Mouse (Mus musculus) gastrocnemius, postnatal 36 days (tissue): ENCODE results near the gene Prrx2. TPM values are rescaled to one million over a fixed set of nuclear protein-coding genes. Genes with fewer than 3 reads are reported as not detected.

Experiments used
- DNase-seq, 2 experiments: peaks; one replicate each; pipeline ENCODE4 v3.0.0; 2022
- intact Hi-C: fragments of 180-260 bp; cut with DNase I; formaldehyde crosslinking; loops from one replicate; pipeline ENCODE4 v1.15.1; 2025
- total RNA-seq, 2 experiments: library from RNA; stranded (reverse); gene quantifications; 2 replicates each; pipeline ENCODE4 v1.2.3; 2021

The Prrx2 gene
- total RNA-seq, 2 experiments from 2014 or later = 1.9 to 2.4 TPM

DNA sequence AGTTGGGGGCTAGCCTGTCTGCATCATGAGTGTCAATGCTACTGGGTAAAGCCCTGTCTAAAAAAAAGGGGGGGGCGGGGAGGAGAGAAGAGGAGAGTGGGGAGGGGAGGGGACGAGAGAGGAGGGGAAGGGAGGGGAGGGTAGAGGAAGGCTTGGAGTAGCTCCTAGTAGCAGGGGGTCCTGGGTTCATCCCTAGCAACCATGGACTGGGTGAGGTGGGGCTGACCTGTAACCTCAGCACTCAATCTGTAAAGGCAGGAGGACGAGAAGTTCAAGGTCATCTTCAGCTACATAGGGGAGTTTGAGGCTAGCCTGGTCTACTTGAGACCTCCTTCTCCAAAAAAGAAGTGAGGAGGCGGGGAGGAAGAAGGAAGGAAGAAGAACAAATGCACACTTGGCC lies 27.3 kb downstream of the Prrx2 start:
- intact Hi-C loops = no loop called here
- no peak for DNase-seq

DNA sequence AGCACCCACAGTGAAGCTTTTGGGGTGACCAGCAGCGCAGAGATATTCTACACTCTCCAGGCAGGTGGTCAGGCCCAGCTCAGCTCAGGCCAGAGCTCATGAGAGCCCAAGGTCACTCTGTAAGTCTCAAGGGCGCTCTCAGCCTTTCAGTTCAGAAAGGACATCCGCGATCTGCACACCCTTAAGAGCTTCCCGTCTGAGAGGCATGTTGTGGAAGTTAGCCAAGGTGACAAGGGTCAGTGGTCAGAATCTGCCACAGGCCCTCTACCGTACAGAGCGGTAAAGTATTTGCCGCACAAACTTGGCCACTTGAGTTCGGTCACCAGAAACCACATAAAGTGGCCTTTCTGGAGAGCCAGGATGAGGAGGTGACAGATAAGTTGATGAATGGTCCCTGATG lies 28.8 kb downstream of the Prrx2 start:
- no peak for DNase-seq
- intact Hi-C loops = no loop called here

DNA sequence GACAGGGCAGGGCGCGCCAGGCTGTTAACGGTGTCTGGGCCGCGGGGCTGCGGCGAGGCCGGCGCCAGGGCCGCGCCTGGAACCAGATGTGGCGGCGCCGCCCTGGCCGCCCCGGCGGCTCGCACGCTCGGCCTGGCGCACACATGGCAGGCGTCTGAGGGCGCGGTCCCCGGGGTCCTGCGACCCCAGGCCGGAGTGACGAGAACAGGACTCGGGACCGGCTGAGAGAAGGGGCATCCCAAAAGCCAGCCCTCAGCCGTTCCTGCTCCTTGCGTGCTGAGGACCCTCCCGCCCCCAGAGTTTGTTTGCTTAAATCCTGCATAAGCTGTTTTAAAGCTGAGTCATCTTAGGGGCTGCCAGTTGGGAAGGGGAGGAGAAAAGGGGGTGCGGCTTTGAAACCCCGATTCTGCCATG lies 30.2 kb downstream of the Prrx2 start:
- intact Hi-C loops = no loop called here
- peak in 1 of 2 experiments; percentile 39 for DNase-seq

- intact Hi-C loops = no loop called here
- DNase-seq = no peak
Measured at GRCm38 (mm10) chr2:30865426-30865825, 30.7 kb downstream of the Prrx2 start.

DNA sequence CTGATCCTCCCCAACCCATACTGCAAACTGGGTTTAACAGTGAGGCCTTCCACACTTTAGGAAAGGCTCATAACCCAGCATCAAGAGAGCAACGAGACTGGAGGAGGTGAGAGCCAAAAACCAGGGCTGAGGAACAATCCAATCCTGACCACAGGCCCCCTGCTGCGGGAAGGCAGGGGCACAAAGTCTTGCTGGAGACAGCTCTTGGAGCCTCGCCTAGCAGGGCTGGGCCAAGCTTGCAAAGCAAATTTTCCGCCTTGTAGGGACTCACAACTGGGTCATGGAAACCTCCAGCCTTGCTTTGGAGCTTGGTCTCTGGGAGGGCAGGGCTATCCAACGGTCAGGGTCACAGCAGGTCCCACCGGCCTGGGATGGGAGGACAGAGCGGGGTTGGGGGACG lies 36.1 kb downstream of the Prrx2 start:
- peak; percentile 52 to 53 for DNase-seq
- intact Hi-C loops = no loop called here

GRCm38 (mm10) chr2:30872669-30873068 lies 37.9 kb downstream of the Prrx2 start:
- DNase-seq = no peak
- intact Hi-C loops = no loop called here

GRCm38 (mm10) chr2:30874445-30874844 lies 39.7 kb downstream of the Prrx2 start:
- intact Hi-C loops = no loop called here
- DNase-seq = no peak

DNA sequence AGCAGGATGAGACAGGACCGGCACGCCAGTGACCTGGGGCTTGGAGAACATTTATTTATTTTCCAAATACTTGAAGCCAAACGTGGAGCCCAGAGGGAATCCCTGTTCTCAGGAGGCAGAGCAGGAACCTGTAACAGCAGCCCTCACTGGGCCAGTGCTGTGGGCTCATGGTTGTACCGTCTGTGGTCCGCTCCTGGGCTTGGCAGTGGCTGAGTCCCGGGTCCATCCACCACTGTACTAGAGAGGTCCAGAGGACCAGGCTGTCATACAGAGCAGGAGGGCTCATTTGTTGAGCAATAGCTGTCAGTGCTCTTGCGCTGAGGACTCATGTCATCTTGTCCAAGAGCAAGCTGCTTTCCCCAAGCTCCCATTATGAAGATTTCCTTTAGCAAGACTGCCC lies 40.3 kb downstream of the Prrx2 start:
- intact Hi-C loops = no loop called here
- no peak for DNase-seq

- peak in 1 of 2 experiments; percentile 62 for DNase-seq
- intact Hi-C loops = no loop called here
Measured at GRCm38 (mm10) chr2:30875621-30876432, 41.1 kb downstream of the Prrx2 start.

- intact Hi-C loops = no loop called here
- DNase-seq = no peak
Measured at GRCm38 (mm10) chr2:30879481-30879880, 44.7 kb downstream of the Prrx2 start.

DNA sequence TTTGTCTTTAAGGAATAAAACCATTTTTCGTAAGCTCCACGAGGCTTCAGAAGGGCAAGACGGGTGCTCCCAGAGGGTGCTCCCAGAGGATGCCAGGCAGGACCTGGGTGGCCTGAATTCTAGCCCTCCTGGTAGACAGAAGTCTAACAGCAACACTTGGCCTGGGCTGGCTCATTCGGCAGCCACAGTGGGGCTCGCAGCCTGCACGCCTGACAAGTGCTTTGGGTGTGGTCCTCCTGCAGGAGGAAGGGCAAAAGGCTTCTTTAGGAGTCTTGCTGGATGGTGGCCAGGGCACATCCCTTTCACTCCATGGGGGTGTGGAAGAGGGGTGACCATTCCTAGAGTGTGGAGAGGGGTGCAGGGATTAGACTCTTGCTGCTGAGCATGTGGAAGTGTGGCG lies 46.4 kb downstream of the Prrx2 start:
- DNase-seq = no peak
- intact Hi-C loops = no loop called here

DNA sequence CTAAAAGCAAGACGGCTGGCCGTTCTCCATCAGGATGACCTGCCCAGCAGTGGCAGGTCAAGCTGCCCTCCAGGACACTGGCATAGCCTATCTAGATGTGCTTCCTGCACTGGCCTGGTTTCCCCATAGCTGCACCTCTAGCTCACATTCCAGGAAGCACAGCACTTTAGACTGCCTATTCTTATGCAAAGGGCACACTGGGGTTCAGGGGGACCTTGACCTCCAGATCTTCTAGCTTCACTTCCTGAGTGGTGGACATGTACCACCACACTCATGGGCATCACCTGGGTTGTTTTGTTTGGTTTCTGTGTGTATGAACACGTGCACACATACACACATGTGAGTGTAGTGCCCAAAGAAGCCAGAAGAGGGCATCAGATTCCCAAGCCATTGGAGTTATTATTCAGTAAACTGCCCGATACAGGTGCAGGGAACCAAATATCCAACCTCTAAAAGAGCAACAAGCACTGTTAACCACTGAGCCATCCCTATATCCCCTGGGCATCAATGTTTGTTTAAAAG lies 50.1 kb downstream of the Prrx2 start:
- intact Hi-C loops = no loop called here
- no peak for DNase-seq

GRCm38 (mm10) chr2:30885453-30886163 lies 50.8 kb downstream of the Prrx2 start:
- intact Hi-C loops = no loop called here
- peak; percentile 60 to 66 for DNase-seq

DNA sequence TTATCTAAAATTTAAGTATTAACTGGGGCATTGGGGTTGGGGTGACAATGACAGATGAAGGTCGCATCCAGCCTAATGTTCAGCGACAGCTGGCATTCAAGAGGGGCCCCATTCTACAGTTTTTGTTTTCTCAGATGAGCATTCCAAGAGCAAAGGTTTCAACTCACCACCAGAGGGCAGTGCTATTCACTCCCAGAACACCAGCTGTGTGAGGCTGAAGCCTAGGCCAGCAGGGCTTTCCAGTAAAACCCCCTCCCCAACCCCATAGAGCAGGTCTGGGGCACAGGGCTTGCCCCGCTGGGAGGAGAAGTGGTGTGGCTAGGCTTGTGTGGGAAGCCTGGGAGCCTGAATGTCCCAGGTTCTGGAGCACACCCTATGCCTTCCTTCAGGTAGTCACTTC lies 56.2 kb downstream of the Prrx2 start:
- DNase-seq = peak in 1 of 2 experiments; percentile 39
- intact Hi-C loops = loop anchor here (2.0 kb wide), 1 partner anchor 38 kb away; the partner anchor contains the start of gene Ptges

GRCm38 (mm10) chr2:30893399-30893798 lies 58.6 kb downstream of the Prrx2 start:
- DNase-seq = no peak
- intact Hi-C loops = no loop called here

- intact Hi-C loops = no loop called here
Measured at GRCm38 (mm10) chr2:30893946-30894345, 59.2 kb downstream of the Prrx2 start.

DNA sequence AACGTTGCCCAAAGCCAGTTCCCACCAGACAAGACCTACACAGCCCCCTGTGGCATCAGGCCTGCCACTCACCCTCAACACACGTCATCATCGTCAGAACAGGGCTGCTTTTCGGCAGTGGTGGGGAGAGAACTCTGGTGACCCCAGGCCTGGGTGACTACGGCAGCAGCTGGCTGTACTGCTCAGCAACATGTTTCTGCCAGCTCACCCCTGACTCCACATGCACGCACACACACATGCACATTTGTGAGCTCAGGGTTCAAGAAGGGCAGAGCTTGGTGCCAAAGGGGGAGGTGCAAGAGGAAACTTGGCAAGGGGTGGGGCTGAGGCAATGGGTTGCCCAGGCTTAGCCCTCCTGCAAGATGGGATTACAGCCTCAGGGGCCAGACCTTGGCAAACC lies 62.5 kb downstream of the Prrx2 start:
- DNase-seq = no peak
- intact Hi-C loops = no loop called here

More at GRCm38 (mm10) chr2:30893946-30894345, 59.2 kb downstream of the Prrx2 start:
- DNase-seq = no peak

GRCm38 (mm10) chr2:30899397-30900069 lies 64.8 kb downstream of the Prrx2 start:
- intact Hi-C loops = no loop called here
- DNase-seq = no peak

DNA sequence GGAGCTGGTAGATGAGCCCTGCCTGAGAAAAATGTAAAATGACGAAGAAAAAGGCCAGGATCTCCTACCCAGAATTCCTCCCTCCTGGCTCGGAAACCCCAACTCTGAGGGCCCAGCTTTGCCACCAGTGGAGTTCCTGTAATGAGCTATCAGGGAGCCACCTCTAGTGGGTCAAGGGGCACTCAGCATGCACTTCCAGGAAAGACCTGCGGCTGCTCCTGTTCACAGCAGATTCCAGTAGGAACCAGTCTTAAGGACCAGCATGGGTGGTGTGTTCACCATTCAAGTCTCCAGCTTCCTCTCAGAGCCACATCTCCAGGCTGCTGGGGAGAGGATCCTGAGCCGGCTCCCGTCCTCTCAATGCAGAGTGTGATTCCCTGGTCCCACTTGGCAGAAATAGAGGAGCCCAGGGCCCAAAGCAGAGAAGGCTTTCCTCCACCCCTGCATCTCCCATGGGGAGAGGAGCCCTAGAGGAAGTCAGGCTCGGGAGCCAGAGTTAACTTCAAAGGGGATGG lies 66.9 kb downstream of the Prrx2 start:
- intact Hi-C loops = no loop called here
- no peak for DNase-seq

GRCm38 (mm10) chr2:30902256-30902655 lies 67.5 kb downstream of the Prrx2 start:
- no peak for DNase-seq
- intact Hi-C loops = no loop called here
